ENCODE assay signal across 8 mouse cellular contexts in genomic region chr1:155051701-155052127, GRCm38 (mm10). TPM values are rescaled to one million over a fixed set of nuclear protein-coding genes. Genes with fewer than 3 reads are reported as not detected.
DNase-seq lines count a peak whose midpoint lies in the region; ATAC-seq lines count a peak whose summit lies in the region.

No protein-coding gene starts in this region.

- H3K4me1 ChIP-seq in forebrain, embryonic 10.5 days, result peaks cover 68% of the 10 kb centered on the region
- peaks cover 24% of the 10 kb centered on the region for H3K4me1 ChIP-seq in forebrain, embryonic 16.5 days (replicated peaks; ENCODE audit: control insufficient read depth, insufficient read depth, low read length)
- peaks cover 59% of the 10 kb centered on the region for H3K4me1 ChIP-seq in heart, embryonic 10.5 days
- peaks cover 44% of the 10 kb centered on the region for H3K4me1 ChIP-seq in kidney, embryonic 14.5 days (ENCODE audit: control insufficient read depth, insufficient read depth, low read length)
- peaks cover 32% of the 10 kb centered on the region for H3K4me1 ChIP-seq in neural tube, embryonic 15.5 days

- 62% methylated on average over 10 of the region's 10 CpGs for WGBS in forebrain, embryonic 10.5 days
- WGBS in forebrain, embryonic 16.5 days, result 33% methylated on average over 10 of the region's 10 CpGs
- 52% methylated on average over 10 of the region's 10 CpGs for WGBS in heart, embryonic 10.5 days
- 29% methylated on average over 10 of the region's 10 CpGs for WGBS in kidney, embryonic 14.5 days
- WGBS in neural tube, embryonic 15.5 days, result 22% methylated on average over 10 of the region's 10 CpGs

- peaks cover 3% of the 10 kb centered on the region; the same call in 1 of the 2 replicates for H3K9me3 ChIP-seq in forebrain, embryonic 10.5 days
- H3K9me3 ChIP-seq in forebrain, embryonic 16.5 days (ENCODE audit: control insufficient read depth, low read length), result no peaks in the 10 kb centered on the region
- H3K9me3 ChIP-seq in heart, embryonic 10.5 days, result no peaks in the 10 kb centered on the region
- H3K9me3 ChIP-seq in kidney, embryonic 14.5 days (ENCODE audit: control insufficient read depth, low read length), result no peaks in the 10 kb centered on the region
- H3K9me3 ChIP-seq in neural tube, embryonic 15.5 days (replicated peaks), result no peaks in the 10 kb centered on the region

- no peak for DNase-seq in forebrain, embryonic 10.5 days (ENCODE audit: extremely low spot score, low spot score)
- peak; percentile 83 for DNase-seq in cerebellum, adult 9-10 months
- DNase-seq in heart, embryonic 10.5 days (ENCODE audit: low spot score), result no peak
- DNase-seq in MN1 (ENCODE audit: low spot score), result no peak
- no peak for DNase-seq in layer of hippocampus, postnatal 25 days (ENCODE audit: extremely low spot score in 1 of 2, low spot score in 1 of 2)

- H3K4me3 ChIP-seq in forebrain, embryonic 10.5 days, result no peak overlapping the region
- H3K4me3 ChIP-seq in forebrain, embryonic 16.5 days (replicated peaks; ENCODE audit: low read length), result no peak overlapping the region
- no peak overlapping the region for H3K4me3 ChIP-seq in heart, embryonic 10.5 days
- no peak overlapping the region for H3K4me3 ChIP-seq in kidney, embryonic 14.5 days (ENCODE audit: low read length)
- no peak overlapping the region for H3K4me3 ChIP-seq in neural tube, embryonic 15.5 days (replicated peaks)

- no peak overlapping the region for H3K9ac ChIP-seq in forebrain, embryonic 16.5 days (replicated peaks; ENCODE audit: low read depth, low read length)
- H3K9ac ChIP-seq in kidney, embryonic 14.5 days (ENCODE audit: low read depth, low read length), result no peak overlapping the region
- no peak overlapping the region for H3K9ac ChIP-seq in neural tube, embryonic 15.5 days (replicated peaks)

- H3K27me3 ChIP-seq in forebrain, embryonic 10.5 days (ENCODE audit: poor library complexity, severe bottlenecking), result peaks cover 22% of the 10 kb centered on the region
- no peaks in the 10 kb centered on the region for H3K27me3 ChIP-seq in forebrain, embryonic 16.5 days (replicated peaks; ENCODE audit: control insufficient read depth, insufficient read depth, low read length)
- no peaks in the 10 kb centered on the region for H3K27me3 ChIP-seq in heart, embryonic 10.5 days (ENCODE audit: insufficient read depth, poor library complexity, severe bottlenecking)
- no peaks in the 10 kb centered on the region for H3K27me3 ChIP-seq in kidney, embryonic 14.5 days (ENCODE audit: control insufficient read depth, insufficient read depth, low read length)
- H3K27me3 ChIP-seq in neural tube, embryonic 15.5 days (replicated peaks), result no peaks in the 10 kb centered on the region

- ATAC-seq in forebrain, embryonic 16.5 days, result no peak
- peak; percentile 22 for ATAC-seq in kidney, embryonic 14.5 days (ENCODE audit: low FRiP score, low TSS enrichment)
- ATAC-seq in neural tube, embryonic 15.5 days (ENCODE audit: low FRiP score), result no peak

- peak overlapping the region; percentile 83 for H3K27ac ChIP-seq in forebrain, embryonic 10.5 days
- no peak overlapping the region; the same call in 1 of the 2 replicates for H3K27ac ChIP-seq in forebrain, embryonic 16.5 days (ENCODE audit: low read length)
- peak overlapping the region; percentile 83 for H3K27ac ChIP-seq in heart, embryonic 10.5 days
- peak overlapping the region; percentile 59; the same call in 1 of the 2 replicates for H3K27ac ChIP-seq in kidney, embryonic 14.5 days (ENCODE audit: low read depth, low read length)
- peak overlapping the region; percentile 38; the same call in 1 of the 2 replicates for H3K27ac ChIP-seq in neural tube, embryonic 15.5 days (replicated peaks)

- no peak overlapping the region for H3K4me2 ChIP-seq in forebrain, embryonic 16.5 days (ENCODE audit: low read length)
- H3K4me2 ChIP-seq in kidney, embryonic 14.5 days (replicated peaks; ENCODE audit: low read depth, low read length), result no peak overlapping the region
- H3K4me2 ChIP-seq in neural tube, embryonic 15.5 days, result no peak overlapping the region

- H3K36me3 ChIP-seq in forebrain, embryonic 10.5 days (replicated peaks), result no peaks in the 10 kb centered on the region
- no peaks in the 10 kb centered on the region for H3K36me3 ChIP-seq in forebrain, embryonic 16.5 days (ENCODE audit: control insufficient read depth, insufficient read depth)
- H3K36me3 ChIP-seq in heart, embryonic 10.5 days, result no peaks in the 10 kb centered on the region
- H3K36me3 ChIP-seq in kidney, embryonic 14.5 days (ENCODE audit: control insufficient read depth, insufficient read depth, low read length), result no peaks in the 10 kb centered on the region
- no peaks in the 10 kb centered on the region for H3K36me3 ChIP-seq in neural tube, embryonic 15.5 days

RNA-seq across cellular contexts. Expression of gene Ier5, which starts 47.7 kb away (rescaled TPM):
- 3.6 and 4.1 TPM in 2 replicates for polyA plus RNA-seq in forebrain, embryonic 10.5 days (2016; fragmentation: Nextera tagmentation; extraction: Ambion mirVana)
- polyA plus RNA-seq in forebrain, embryonic 16.5 days (2015; fragmentation: Nextera tagmentation; extraction: Ambion mirVana), result 9.3 and 12.6 TPM in 2 replicates
- polyA plus RNA-seq in heart, embryonic 10.5 days (2016; fragmentation: Nextera tagmentation; extraction: Ambion mirVana), result 3.4 and 8.6 TPM in 2 replicates
- 13.1 and 14.8 TPM in 2 replicates for polyA plus RNA-seq in kidney, embryonic 14.5 days (2014; fragmentation: Nextera tagmentation; extraction: Ambion mirVana)
- polyA plus RNA-seq in neural tube, embryonic 15.5 days (2015; fragmentation: Nextera tagmentation; extraction: Ambion mirVana), result 3.9 and 4.8 TPM in 2 replicates
- 10 to 100 TPM; 28.2 to 28.6 TPM for total RNA-seq in layer of hippocampus, postnatal 25 days (2021)
